Mouse (Mus musculus): Measurements from ENCODE around the gene Gm10842. TPM values are rescaled to one million over a fixed set of nuclear protein-coding genes. Genes with fewer than 3 reads are reported as not detected.
"Not testable (repeated sequence)": the region's sequence is repeated elsewhere in the genome, so short reads cannot be mapped to it uniquely, and the experiment has no call there.

Gene Gm10842
- not detected for total RNA-seq (2021)
- long read RNA-seq: 0 reads

- no peak for DNase-seq (ENCODE audit: low spot score in 2 of 2)
Observed at GRCm38 (mm10) chr11:105146593-105146992, at the start of gene Gm10842. Gene Gm10842, plus strand, starts transcription at chr11:105146893.

- not testable (repeated sequence) for DNase-seq (ENCODE audit: low spot score in 2 of 2)
Observed at GRCm38 (mm10) chr11:105112448-105112847, 34.2 kb upstream of the Gm10842 start.

GRCm38 (mm10) chr11:105117814-105118213, 28.9 kb upstream of the Gm10842 start:
- no peak for DNase-seq (ENCODE audit: low spot score in 2 of 2)

GRCm38 (mm10) chr11:105120551-105121061, 26.1 kb upstream of the Gm10842 start:
- no peak for DNase-seq (ENCODE audit: low spot score in 2 of 2)

GRCm38 (mm10) chr11:105121792-105122191, 24.9 kb upstream of the Gm10842 start:
- DNase-seq (ENCODE audit: low spot score in 2 of 2): not testable (repeated sequence)

- peak in 1 of 2 experiments; percentile 18 for DNase-seq (ENCODE audit: low spot score in 2 of 2)
Observed at GRCm38 (mm10) chr11:105123986-105124385, 22.7 kb upstream of the Gm10842 start.

- DNase-seq (ENCODE audit: low spot score in 2 of 2): peak; percentile 65 to 84
Observed at GRCm38 (mm10) chr11:105125735-105126519, 20.8 kb upstream of the Gm10842 start, which contains the start of gene Mettl2. Gene Mettl2, plus strand, starts transcription at chr11:105126425.

GRCm38 (mm10) chr11:105126520-105127029, 20.1 kb upstream of the Gm10842 start:
- DNase-seq (ENCODE audit: low spot score in 2 of 2): no peak

GRCm38 (mm10) chr11:105135692-105136091, 11.0 kb upstream of the Gm10842 start:
- no peak for DNase-seq (ENCODE audit: low spot score in 2 of 2)

- DNase-seq (ENCODE audit: low spot score in 2 of 2): not testable (repeated sequence)
Observed at GRCm38 (mm10) chr11:105137255-105137654, 9.4 kb upstream of the Gm10842 start.

GRCm38 (mm10) chr11:105140512-105140911, 6.2 kb upstream of the Gm10842 start:
- not testable (repeated sequence) for DNase-seq (ENCODE audit: low spot score in 2 of 2)

- no peak for DNase-seq (ENCODE audit: low spot score in 2 of 2)
Observed at GRCm38 (mm10) chr11:105141115-105141514, 5.6 kb upstream of the Gm10842 start.

GRCm38 (mm10) chr11:105143564-105143963, 3.1 kb upstream of the Gm10842 start:
- no peak for DNase-seq (ENCODE audit: low spot score in 2 of 2)

- no peak for DNase-seq (ENCODE audit: low spot score in 2 of 2)
Observed at GRCm38 (mm10) chr11:105144084-105144483, 2.6 kb upstream of the Gm10842 start.

- no peak for DNase-seq (ENCODE audit: low spot score in 2 of 2)
Observed at GRCm38 (mm10) chr11:105144508-105145210, 2.0 kb upstream of the Gm10842 start.

GRCm38 (mm10) chr11:105145211-105145610, 1.5 kb upstream of the Gm10842 start:
- DNase-seq (ENCODE audit: low spot score in 2 of 2): no peak

- DNase-seq (ENCODE audit: low spot score in 2 of 2): no peak
Observed at GRCm38 (mm10) chr11:105149353-105149752, 2.7 kb downstream of the Gm10842 start.

GRCm38 (mm10) chr11:105149766-105150165, 3.1 kb downstream of the Gm10842 start:
- no peak for DNase-seq (ENCODE audit: low spot score in 2 of 2)

- DNase-seq (ENCODE audit: low spot score in 2 of 2): no peak
Observed at GRCm38 (mm10) chr11:105150691-105151090, 4.0 kb downstream of the Gm10842 start.

- DNase-seq (ENCODE audit: low spot score in 2 of 2): no peak
Observed at GRCm38 (mm10) chr11:105151226-105152016, 4.7 kb downstream of the Gm10842 start.

GRCm38 (mm10) chr11:105152017-105152300, 5.3 kb downstream of the Gm10842 start:
- no peak for DNase-seq (ENCODE audit: low spot score in 2 of 2)
